Comparison of ENCODE assay signal across 8 mouse cellular contexts in genomic region chr17:87314530-87314946, GRCm38 (mm10). TPM values are rescaled to one million over a fixed set of nuclear protein-coding genes. Genes with fewer than 3 reads are reported as not detected.
DNase-seq lines count a peak whose midpoint lies in the region; ATAC-seq and TF ChIP-seq lines count a peak whose summit lies in the region.

No protein-coding gene starts in this region.

- peak; percentile 31 for ATAC-seq in lung, postnatal 0 days

- H3K4me2 ChIP-seq in lung, postnatal 0 days (replicated peaks; ENCODE audit: low read depth, low read length), result no peak overlapping the region

- TF ChIP-seq POLR2A in heart, adult 2 months (IDR thresholded peaks at IDR 0.05; ENCODE audit: insufficient read depth, low read depth, low read length), result no peak
- TF ChIP-seq POLR2A in kidney, adult 2 months (IDR thresholded peaks at IDR 0.05; ENCODE audit: low read depth, low read length), result no peak

- H3K4me3 ChIP-seq in heart, adult 2 months, result no peak overlapping the region
- H3K4me3 ChIP-seq in gastrocnemius, adult 2 months, result peak overlapping the region; percentile 66
- H3K4me3 ChIP-seq in kidney, adult 2 months (ENCODE audit: insufficient read depth, low read depth, low read length), result no peak overlapping the region
- no peak overlapping the region for H3K4me3 ChIP-seq in lung, postnatal 0 days (ENCODE audit: low read depth, low read length)

- no peak overlapping the region for H3K9ac ChIP-seq in heart, adult 2 months (ENCODE audit: low read depth, low read length)
- H3K9ac ChIP-seq in lung, postnatal 0 days (replicated peaks; ENCODE audit: low read depth), result no peak overlapping the region

- intact Hi-C loops in heart, adult 2 months (cut with DNase I), result loop anchor here (2.0 to 10.0 kb wide), 2 partner anchors 64 to 350 kb away; no protein-coding TSS in a partner anchor
- intact Hi-C loops in gastrocnemius, adult 2 months (cut with DNase I), result loop anchor here (2.0 to 10.0 kb wide), 3 partner anchors 132 to 350 kb away; partner anchors contain the start of gene Calm2
- intact Hi-C loops in left cerebral cortex, postnatal 4 days (cut with DNase I), result loop anchor here (2.0 to 10.0 kb wide), 2 partner anchors 256 to 630 kb away; no protein-coding TSS in a partner anchor

- WGBS in heart, adult 2 months, result 59% methylated on average over 5 of the region's 5 CpGs
- WGBS in kidney, adult 2 months, result 68% methylated on average over 5 of the region's 5 CpGs
- 56% methylated on average over 5 of the region's 5 CpGs for WGBS in lung, postnatal 0 days

- H3K27ac ChIP-seq in heart, adult 2 months, result peak overlapping the region; percentile 51
- H3K27ac ChIP-seq in gastrocnemius, adult 2 months, result peak overlapping the region; percentile 88
- H3K27ac ChIP-seq in kidney, adult 2 months (ENCODE audit: insufficient read depth, low read depth, low read length), result no peak overlapping the region
- no peak overlapping the region for H3K27ac ChIP-seq in lung, postnatal 0 days (ENCODE audit: low read length)

- H3K9me3 ChIP-seq in lung, postnatal 0 days (ENCODE audit: low read length), result no peaks in the 10 kb centered on the region

- no peak for TF ChIP-seq CTCF in heart, adult 2 months (IDR thresholded peaks at IDR 0.05)
- no peak for TF ChIP-seq CTCF in gastrocnemius, adult 2 months (IDR thresholded peaks at IDR 0.05)
- no peak for TF ChIP-seq CTCF in kidney, adult 2 months (conservative IDR thresholded peaks at IDR 0.05; ENCODE audit: insufficient read depth, insufficient read length, low read depth, low read length)
- TF ChIP-seq CTCF in lung, postnatal 0 days (IDR thresholded peaks at IDR 0.05), result no peak

- TF ChIP-seq EP300 in heart, adult 2 months (IDR thresholded peaks at IDR 0.05; ENCODE audit: insufficient read depth, low read depth, low read length), result no peak
- TF ChIP-seq EP300 in lung, postnatal 0 days (IDR thresholded peaks at IDR 0.05), result no peak

- no peaks in the 10 kb centered on the region for H3K79me2 ChIP-seq in heart, adult 2 months (replicated peaks; ENCODE audit: control insufficient read depth, insufficient read depth, low read length)

- no peaks in the 10 kb centered on the region for H3K27me3 ChIP-seq in heart, adult 2 months (ENCODE audit: control insufficient read depth, insufficient read depth, low read length)
- H3K27me3 ChIP-seq in kidney, adult 2 months (replicated peaks; ENCODE audit: control insufficient read depth, insufficient read depth, low read length), result no peaks in the 10 kb centered on the region
- H3K27me3 ChIP-seq in lung, postnatal 0 days (replicated peaks; ENCODE audit: insufficient read depth, low read length), result no peaks in the 10 kb centered on the region

- DNase-seq in heart, adult 2 months, result peak; percentile 53 to 63
- DNase-seq in heart, adult 8-10 months (ENCODE audit: low spot score), result no peak
- DNase-seq in brain, adult 2 months (ENCODE audit: low read depth, low spot score), result peak; percentile 63
- DNase-seq in gastrocnemius, adult 2 months, result peak; percentile 79
- DNase-seq in kidney, adult 2 months, result peak; percentile 43
- no peak for DNase-seq in lung, postnatal 0 days (ENCODE audit: low spot score)
- peak; percentile 67 to 77 for DNase-seq in spleen, postnatal 4 days (ENCODE audit: low spot score in 2 of 2)
- DNase-seq in left cerebral cortex, postnatal 4 days, result no peak

- no peaks in the 10 kb centered on the region for H3K36me3 ChIP-seq in heart, adult 2 months (ENCODE audit: control insufficient read depth, insufficient read depth, low read length)
- no peaks in the 10 kb centered on the region for H3K36me3 ChIP-seq in kidney, adult 2 months (ENCODE audit: control insufficient read depth, insufficient read depth, low read length)
- no peaks in the 10 kb centered on the region for H3K36me3 ChIP-seq in lung, postnatal 0 days (ENCODE audit: insufficient read depth, low read length)

- peaks cover 10% of the 10 kb centered on the region for H3K4me1 ChIP-seq in heart, adult 2 months (ENCODE audit: control insufficient read depth, insufficient read depth, low read length)
- peaks cover 19% of the 10 kb centered on the region; the same call in 1 of the 2 replicates for H3K4me1 ChIP-seq in kidney, adult 2 months (ENCODE audit: control insufficient read depth, insufficient read depth, low read length)
- peaks cover 5% of the 10 kb centered on the region; the same call in 1 of the 2 replicates for H3K4me1 ChIP-seq in lung, postnatal 0 days (ENCODE audit: insufficient read depth, low read depth, low read length)

RNA-seq across cellular contexts. Expression of gene Ttc7, which starts 31.9 kb away (rescaled TPM):
- total RNA-seq in heart, adult 2 months (2021), result 10 to 100 TPM; 20.9 to 23.2 TPM
- polyA plus RNA-seq in heart, adult 2 months (2012; rRNA removed), result 21.3 and 28.8 TPM in 2 replicates
- total RNA-seq in heart, adult 8-10 months (2022), result 10 to 100 TPM; 19.2 to 31.4 (median 26.0) TPM
- 10 to 100 TPM in 1 of 2 experiments, 1 to 10 TPM in 1; 8.9 to 15.9 TPM for total RNA-seq in gastrocnemius, adult 2 months (2021)
- 68.6 and 81.9 TPM in 2 replicates for polyA plus RNA-seq in kidney, adult 2 months (2012; rRNA removed)
- polyA plus RNA-seq in lung, postnatal 0 days (2015; fragmentation: Nextera tagmentation; extraction: Ambion mirVana), result 14.2 and 16.4 TPM in 2 replicates
- total RNA-seq in left cerebral cortex, postnatal 4 days (2021), result 1 to 10 TPM; 7.7 to 8.7 TPM

RNA-seq across cellular contexts. Expression of gene Mcfd2, which starts 48.8 kb away (rescaled TPM):
- total RNA-seq in heart, adult 2 months (2021), result 10 to 100 TPM; 48.3 to 59.4 TPM
- polyA plus RNA-seq in heart, adult 2 months (2012; rRNA removed), result 60.3 and 79.7 TPM in 2 replicates
- 10 to 100 TPM; 56.1 to 70.7 (median 59.8) TPM for total RNA-seq in heart, adult 8-10 months (2022)
- 10 to 100 TPM; 23.7 to 29.7 TPM for total RNA-seq in gastrocnemius, adult 2 months (2021)
- polyA plus RNA-seq in kidney, adult 2 months (2012; rRNA removed), result 159 and 170 TPM in 2 replicates
- 132 and 145 TPM in 2 replicates for polyA plus RNA-seq in lung, postnatal 0 days (2015; fragmentation: Nextera tagmentation; extraction: Ambion mirVana)
- total RNA-seq in left cerebral cortex, postnatal 4 days (2021), result 10 to 100 TPM; 22.3 to 23.2 TPM

Comparison
In these comparisons a context has a peak if more than half of its experiments do, and no peak if none do; other contexts are left out.
1. DNase-seq: peak in heart, adult 2 months (2 of 2), brain, adult 2 months (single experiment), gastrocnemius, adult 2 months (single experiment), kidney, adult 2 months (single experiment) and spleen, postnatal 4 days (2 of 2); none in heart, adult 8-10 months (single experiment), lung, postnatal 0 days (single experiment) and left cerebral cortex, postnatal 4 days (single experiment).
2. H3K27ac ChIP-seq: peak in heart, adult 2 months (single experiment) and gastrocnemius, adult 2 months (single experiment); none in kidney, adult 2 months (single experiment) and lung, postnatal 0 days (single experiment).